Mouse (Mus musculus) heart, embryonic 10.5 days (tissue): ENCODE data around the gene Hist1h1t. TPM values are rescaled to one million over a fixed set of nuclear protein-coding genes. Genes with fewer than 3 reads are reported as not detected.

Source experiments
- DNase-seq: peaks from one replicate; pipeline ENCODE4 v3.0.0-alpha.2; 2017; ENCODE audit warnings: low spot score
- H3K27ac ChIP-seq: fragments of 300-500 bp; sonication (generic); 2 replicates; pipeline ENCODE4 v1.5.1; 2016; ENCODE audit warnings: mild to moderate bottlenecking
- H3K27me3 ChIP-seq: fragments of 300-500 bp; sonication (generic); 2 replicates; pipeline ENCODE4 v1.6.1; 2016; ENCODE audit warnings: mild to moderate bottlenecking; ENCODE audit not compliant: poor library complexity, insufficient read depth, severe bottlenecking
- H3K36me3 ChIP-seq: fragments of 300-500 bp; sonication (generic); 2 replicates; pipeline ENCODE4 v1.6.1; 2016; ENCODE audit warnings: mild to moderate bottlenecking, moderate library complexity
- H3K4me1 ChIP-seq: fragments of 300-500 bp; sonication (generic); 2 replicates; pipeline ENCODE4 v1.6.1; 2016; ENCODE audit warnings: mild to moderate bottlenecking
- H3K4me3 ChIP-seq: fragments of 300-500 bp; sonication (generic); 2 replicates; pipeline ENCODE4 v1.5.1; 2016; ENCODE audit warnings: mild to moderate bottlenecking, moderate library complexity
- H3K9me3 ChIP-seq: fragments of 300-500 bp; sonication (generic); 2 replicates; pipeline ENCODE4 v1.6.1; 2016; ENCODE audit warnings: mild to moderate bottlenecking, moderate library complexity
- WGBS: fragments of 180-500 bp; shearing (Covaris S2); methylation state at CpG from one replicate; pipeline ENCODE4 v1.1.7; 2016; 5-methylcytosine and 5-hydroxymethylcytosine counted together
- microRNA-seq: library from miRNA; unstranded; fragments of <30 nt; microRNA quantifications from one replicate; pipeline ENCODE4, GENCODE M21; 2017
- polyA plus RNA-seq: library from polyadenylated mRNA; unstranded; fragments of >200 nt; fragmentation: Nextera tagmentation; extraction: Ambion mirVana; gene quantifications from 2 replicates; pipeline ENCODE4 v1.2.1, GENCODE M21; 2016

Hist1h1t gene
- polyA plus RNA-seq, 1 experiment from 2014 or later = 0.24 TPM

DNA sequence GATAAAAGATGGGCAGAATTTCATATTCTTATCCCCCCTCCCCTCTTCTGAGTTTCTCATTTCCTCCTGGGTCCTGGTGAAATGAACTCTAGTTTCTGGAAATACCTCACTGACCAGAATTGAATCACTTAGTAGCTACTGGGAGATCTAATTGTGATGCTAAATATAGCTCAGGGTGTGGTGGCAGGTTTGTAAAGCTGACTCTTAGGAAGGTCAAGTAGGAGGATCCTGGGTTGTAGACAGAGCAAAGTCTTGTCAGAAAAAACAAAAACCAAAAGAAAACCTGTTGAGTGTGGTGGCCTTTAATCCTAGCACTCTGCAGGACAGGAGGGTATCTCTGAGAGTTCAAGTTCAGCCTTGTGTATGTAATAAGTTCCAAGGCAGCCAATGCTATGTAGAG is 46.4 kb downstream of the Hist1h1t start:
- no peaks in the 10 kb centered on the region for H3K36me3 ChIP-seq
- no peak overlapping the region for H3K4me3 ChIP-seq
- peak overlapping the region; percentile 63; the same call in 1 of the 2 replicates for H3K27ac ChIP-seq
- H3K4me1 ChIP-seq = peaks cover 9% of the 10 kb centered on the region; the same call in 1 of the 2 replicates
- no peak for DNase-seq
- H3K9me3 ChIP-seq = no peaks in the 10 kb centered on the region
- H3K27me3 ChIP-seq = no peaks in the 10 kb centered on the region

DNA sequence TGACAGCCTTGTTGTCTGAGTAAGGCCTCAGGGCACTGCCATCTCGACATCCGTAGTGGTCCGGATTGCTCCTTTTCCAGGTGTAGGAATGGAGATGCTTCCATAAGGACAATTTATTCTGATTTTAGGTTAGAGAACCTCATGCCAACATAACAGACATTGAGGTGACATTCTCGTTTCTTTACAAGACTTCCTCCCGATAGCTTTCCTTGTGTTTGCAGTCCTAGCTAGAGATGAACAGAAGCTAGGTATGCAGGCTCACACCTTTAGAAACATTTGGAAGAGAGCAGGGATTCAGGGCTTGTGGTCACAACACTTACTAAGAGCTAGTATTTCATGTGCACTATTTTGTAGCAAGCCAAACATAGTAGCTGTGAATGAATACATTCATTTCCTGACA is 47.6 kb downstream of the Hist1h1t start:
- H3K27ac ChIP-seq = no peak overlapping the region
- no peaks in the 10 kb centered on the region for H3K36me3 ChIP-seq
- whole genome bisulfite sequencing = 84% methylated on average over 5 of the region's 5 CpGs
- no peak for DNase-seq
- H3K4me3 ChIP-seq = no peak overlapping the region
- peaks cover 16% of the 10 kb centered on the region for H3K4me1 ChIP-seq
- no peaks in the 10 kb centered on the region for H3K9me3 ChIP-seq
- no peaks in the 10 kb centered on the region for H3K27me3 ChIP-seq

DNA sequence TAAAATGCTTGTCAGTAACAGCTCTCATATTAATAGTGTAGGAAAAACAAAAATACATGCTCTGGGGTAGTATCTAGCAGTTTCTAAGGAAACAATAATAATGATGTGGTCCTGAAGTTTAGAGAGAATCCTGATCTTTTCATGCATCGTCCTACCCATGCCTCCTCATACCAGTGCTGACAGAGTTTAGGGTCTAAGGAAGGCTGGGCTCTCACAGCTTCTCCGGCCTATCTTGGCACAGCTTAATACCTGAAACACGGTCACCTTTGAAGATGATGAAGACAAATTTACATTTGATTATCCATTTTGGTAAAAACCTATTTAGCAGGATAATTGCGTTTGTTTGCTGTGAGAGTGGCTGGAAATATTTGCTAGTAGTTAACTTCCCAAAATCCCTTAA is 48.3 kb downstream of the Hist1h1t start:
- WGBS = 44% methylated on average over 4 of the region's 4 CpGs
- no peaks in the 10 kb centered on the region for H3K36me3 ChIP-seq
- H3K4me3 ChIP-seq = peak overlapping the region; percentile 60
- no peaks in the 10 kb centered on the region for H3K9me3 ChIP-seq
- peak overlapping the region; percentile 98; the same call in 1 of the 2 replicates for H3K27ac ChIP-seq
- DNase-seq = no peak
- no peaks in the 10 kb centered on the region for H3K27me3 ChIP-seq
- H3K4me1 ChIP-seq = peaks cover 20% of the 10 kb centered on the region

DNA sequence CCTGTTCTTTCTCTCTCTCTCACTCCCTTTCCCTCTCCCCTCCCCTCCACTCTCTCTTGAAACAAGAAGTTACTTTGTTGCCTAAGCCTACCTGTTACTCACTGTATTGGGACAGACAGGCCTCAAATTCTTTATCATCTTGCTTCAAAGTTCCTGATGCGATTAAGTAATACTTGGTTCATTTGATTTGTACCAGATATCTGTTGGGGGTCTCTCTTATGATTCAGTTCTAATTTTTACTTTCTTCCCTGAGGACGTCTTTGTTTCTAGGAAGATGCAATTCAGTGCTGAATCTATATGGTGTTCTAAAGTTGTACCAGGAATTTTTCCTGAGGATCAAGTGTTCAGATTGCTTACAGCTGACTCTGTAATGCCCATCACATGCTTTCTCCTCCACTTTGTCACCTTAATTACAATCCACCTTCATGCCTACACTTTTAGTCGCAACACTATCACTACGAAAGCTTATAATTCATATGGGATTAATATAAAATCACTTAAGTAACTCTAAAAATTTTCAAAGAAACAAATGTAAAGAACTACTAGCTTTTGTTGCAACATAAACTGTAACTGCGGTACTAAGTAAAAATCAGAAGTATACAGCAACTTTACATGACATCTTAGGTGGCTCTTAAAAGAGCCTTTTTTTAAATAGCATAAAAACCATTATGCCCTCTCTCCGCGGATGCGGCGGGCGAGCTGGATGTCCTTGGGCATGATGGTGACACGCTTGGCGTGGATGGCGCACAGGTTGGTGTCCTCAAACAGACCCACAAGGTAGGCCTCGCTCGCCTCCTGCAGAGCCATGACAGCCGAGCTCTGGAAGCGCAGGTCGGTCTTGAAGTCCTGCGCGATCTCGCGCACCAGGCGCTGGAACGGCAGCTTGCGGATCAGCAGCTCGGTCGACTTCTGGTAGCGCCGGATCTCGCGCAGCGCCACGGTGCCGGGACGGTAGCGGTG is 49.1 kb downstream of the Hist1h1t start:
- no peaks in the 10 kb centered on the region for H3K9me3 ChIP-seq
- peak overlapping the region; percentile 98 for H3K27ac ChIP-seq
- DNase-seq = no peak
- peak overlapping the region; percentile 60 for H3K4me3 ChIP-seq
- 3% methylated on average over 15 of the region's 36 CpGs for WGBS
- peaks cover 20% of the 10 kb centered on the region for H3K4me1 ChIP-seq
- no peaks in the 10 kb centered on the region for H3K27me3 ChIP-seq
- H3K36me3 ChIP-seq = no peaks in the 10 kb centered on the region

DNA sequence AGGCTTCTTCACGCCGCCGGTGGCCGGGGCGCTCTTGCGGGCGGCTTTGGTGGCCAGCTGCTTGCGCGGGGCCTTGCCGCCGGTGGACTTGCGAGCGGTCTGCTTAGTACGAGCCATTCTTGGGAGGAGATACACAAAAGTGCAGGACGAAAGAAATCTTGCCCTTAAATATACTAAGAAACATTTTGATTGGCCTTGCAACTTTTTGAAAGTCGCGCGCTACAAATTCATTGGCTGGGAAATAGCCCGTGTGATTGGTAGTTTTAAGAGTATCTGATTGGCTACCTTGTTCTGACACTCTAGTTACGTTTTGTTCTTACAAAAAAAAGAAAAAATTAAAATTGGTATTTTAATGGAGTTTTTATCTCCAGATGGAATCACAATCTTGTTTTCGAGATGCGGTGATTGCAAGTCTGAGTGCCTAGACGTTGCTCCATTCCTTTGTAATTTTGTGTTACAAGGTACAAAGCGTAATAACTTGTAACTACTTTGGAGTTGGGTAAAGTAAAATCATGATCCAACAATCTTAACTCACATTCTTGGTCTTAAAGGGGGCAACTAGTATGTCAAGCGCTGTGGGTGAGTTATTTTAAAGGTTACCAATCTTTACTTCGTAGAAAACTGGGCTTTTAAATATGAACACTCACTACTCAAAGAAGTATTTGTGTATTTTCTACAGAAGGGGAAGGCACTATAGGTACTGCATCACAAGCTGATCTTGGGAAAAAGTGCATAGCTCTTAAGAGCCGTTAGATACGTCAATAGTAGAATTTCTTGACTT is 50.0 kb downstream of the Hist1h1t start, which contains the start of gene Hist1h3c:
TSS of gene Hist1h3c (minus strand) at position 222 of the 781 bp plus-strand sequence.
- 2% methylated on average over 28 of the region's 28 CpGs for WGBS
- peak; percentile 93 for DNase-seq
- Histone ChIP-seq H3K27ac (peak within 1 kb of the TSS; percentile 98), H3K9me3 (no peaks in the 10 kb centered on the region), H3K4me3 (peak within 1 kb of the TSS; percentile 60), H3K4me1 (peaks cover 20% of the 10 kb centered on the region), H3K36me3 (no peaks in the 10 kb centered on the region), H3K27me3 (no peaks in the 10 kb centered on the region)

Small RNAs within 50 kb of the gene (microRNA-seq; reads per million reads assigned to microRNA genes)
- not detected for gene Gm44314
- gene Gm44350 = not detected

Other genes starting within 250 kb of the Hist1h1t start
- 0.04 and 0.96 TPM in 2 replicates for gene Btn1a1, start 229.9 kb upstream of the Hist1h1t start, polyA plus RNA-seq
- gene Btn2a2, start 207.0 kb upstream of the Hist1h1t start, polyA plus RNA-seq = 0.30 and 0.75 TPM in 2 replicates
- 2.5 and 2.8 TPM in 2 replicates for gene Hist1h4h, start 164.8 kb upstream of the Hist1h1t start, polyA plus RNA-seq
- 1.7 and 4.9 TPM in 2 replicates for gene Hist1h2af, start 161.9 kb upstream of the Hist1h1t start, polyA plus RNA-seq
- 3.2 and 3.5 TPM in 2 replicates for gene Hist1h3g, start 160.4 kb upstream of the Hist1h1t start, polyA plus RNA-seq
- 0.22 and 0.73 TPM in 2 replicates for gene Hist1h2bh, start 152.4 kb upstream of the Hist1h1t start, polyA plus RNA-seq
- 0.31 and 0.99 TPM in 2 replicates for gene Hist1h3f, start 151.8 kb upstream of the Hist1h1t start, polyA plus RNA-seq
- 0.51 TPM in 1 of 2 replicates, not detected in the other for gene Hist1h4f, start 144.2 kb upstream of the Hist1h1t start, polyA plus RNA-seq
- 0.17 and 0.36 TPM in 2 replicates for gene Hist1h1d, start 142.6 kb upstream of the Hist1h1t start, polyA plus RNA-seq
- 3.0 and 3.5 TPM in 2 replicates for gene Hist1h3e, start 133.4 kb upstream of the Hist1h1t start, polyA plus RNA-seq
- gene Hist1h2ae, start 124.6 kb upstream of the Hist1h1t start, polyA plus RNA-seq = 39.9 and 49.4 TPM in 2 replicates
- 2.8 and 4.8 TPM in 2 replicates for gene Hist1h2bg, start 124.4 kb upstream of the Hist1h1t start, polyA plus RNA-seq
- 1.1 and 1.8 TPM in 2 replicates for gene Hist1h2bf, start 121.6 kb upstream of the Hist1h1t start, polyA plus RNA-seq
- 0.54 and 1.1 TPM in 2 replicates for gene Hist1h2ad, start 121.4 kb upstream of the Hist1h1t start, polyA plus RNA-seq
- 1.4 and 5.3 TPM in 2 replicates for gene Hist1h3d, start 120.1 kb upstream of the Hist1h1t start, polyA plus RNA-seq
- gene Hist1h4d, start 114.2 kb upstream of the Hist1h1t start, polyA plus RNA-seq = 41.9 and 60.3 TPM in 2 replicates
- 1.2 and 1.9 TPM in 2 replicates for gene Hist1h2be, start 74.7 kb upstream of the Hist1h1t start, polyA plus RNA-seq
- gene Hist1h1e, start 73.3 kb upstream of the Hist1h1t start, polyA plus RNA-seq = 9.5 and 11.1 TPM in 2 replicates
- 0.63 and 0.84 TPM in 2 replicates for gene Hist1h2ac, start 11.9 kb upstream of the Hist1h1t start, polyA plus RNA-seq
- 24.3 and 29.4 TPM in 2 replicates for gene Hist1h2bc, start 11.6 kb upstream of the Hist1h1t start, polyA plus RNA-seq
- gene Hist1h4c, start 2.6 kb downstream of the Hist1h1t start, polyA plus RNA-seq = 3.2 and 3.3 TPM in 2 replicates
- gene Hfe, start 15.0 kb downstream of the Hist1h1t start, polyA plus RNA-seq = 5.2 and 8.3 TPM in 2 replicates
- 17.2 TPM in 2 replicates for gene Hist1h1c, start 43.0 kb downstream of the Hist1h1t start, polyA plus RNA-seq
- 4.2 and 4.4 TPM in 2 replicates for gene Hist1h3c, start 49.8 kb downstream of the Hist1h1t start, polyA plus RNA-seq
- gene Hist1h2bb, start 50.9 kb downstream of the Hist1h1t start, polyA plus RNA-seq = 1.4 and 2.9 TPM in 2 replicates
- gene Hist1h2ab, start 55.3 kb downstream of the Hist1h1t start, polyA plus RNA-seq = 16.1 and 23.3 TPM in 2 replicates
- gene Hist1h3b, start 56.5 kb downstream of the Hist1h1t start, polyA plus RNA-seq = 2.6 and 3.2 TPM in 2 replicates
- 3.4 and 4.4 TPM in 2 replicates for gene Hist1h4b, start 61.2 kb downstream of the Hist1h1t start, polyA plus RNA-seq
- gene Hist1h4a, start 65.4 kb downstream of the Hist1h1t start, polyA plus RNA-seq = 0.28 TPM in 1 of 2 replicates, not detected in the other
- 2.0 and 3.2 TPM in 2 replicates for gene Hist1h3a, start 66.6 kb downstream of the Hist1h1t start, polyA plus RNA-seq
- gene Hist1h1a, start 67.9 kb downstream of the Hist1h1t start, polyA plus RNA-seq = 1.2 and 1.4 TPM in 2 replicates
- 0.14 TPM in 1 of 2 replicates, not detected in the other for gene Trim38, start 74.1 kb downstream of the Hist1h1t start, polyA plus RNA-seq
- 0.09 TPM in 1 of 2 replicates, not detected in the other for gene Slc17a2, start 111.2 kb downstream of the Hist1h1t start, polyA plus RNA-seq
- not detected in 2 replicates for gene Slc17a3, start 143.6 kb downstream of the Hist1h1t start, polyA plus RNA-seq
- gene Slc17a1, start 171.9 kb downstream of the Hist1h1t start, polyA plus RNA-seq = not detected in 2 replicates
- 0.10 TPM in 1 of 2 replicates, not detected in the other for gene Slc17a4, start 219.2 kb downstream of the Hist1h1t start, polyA plus RNA-seq
- not detected in 2 replicates for gene Hist1h2ba, start 238.3 kb downstream of the Hist1h1t start, polyA plus RNA-seq
- gene Hist1h2aa, start 238.6 kb downstream of the Hist1h1t start, polyA plus RNA-seq = not detected in 2 replicates